Mouse (Mus musculus): ENCODE data around the gene Lztfl1. TPM values are rescaled to one million over a fixed set of nuclear protein-coding genes. Genes with fewer than 3 reads are reported as not detected.
"Not testable (repeated sequence)": the region's sequence is repeated elsewhere in the genome, so short reads cannot be mapped to it uniquely, and the experiment has no call there.

Gene Lztfl1
- polyA plus RNA-seq, 1 experiment from 2014 or later, result 48.4 TPM

GRCm38 (mm10) chr9:123678327-123679105, 39.0 kb downstream of the Lztfl1 start, which contains the start of the genes Ccr9 and Slc6a20a:
TSS of gene Ccr9 (plus strand) at chr9:123678439.
TSS of gene Slc6a20a (minus strand) at chr9:123678885.
- H3K27ac ChIP-seq, result no peak within 1 kb of the TSS
- peak within 1 kb of the TSS; percentile 45 for H3K4me3 ChIP-seq (replicated peaks)
- H3K36me3 ChIP-seq, result no peaks in the 10 kb centered on the region
- peak within 1 kb of the TSS; percentile 76 for H3K4me2 ChIP-seq
- under 1% methylated on average over 73 of the region's 73 CpGs for WGBS
- peak; percentile 88 for ATAC-seq (ENCODE audit: insufficient read depth, low FRiP score, low read depth)
- no peaks in the 10 kb centered on the region for H3K9me3 ChIP-seq
- peak within 1 kb of the TSS; percentile 6; the same call in 1 of the 2 replicates for H3K9ac ChIP-seq
- peaks cover 28% of the 10 kb centered on the region for H3K27me3 ChIP-seq (replicated peaks)
- peaks cover 8% of the 10 kb centered on the region for H3K4me1 ChIP-seq

- H3K9me3 ChIP-seq, result no peaks in the 10 kb centered on the region
- H3K27me3 ChIP-seq (replicated peaks), result no peaks in the 10 kb centered on the region
- H3K4me2 ChIP-seq, result no peak overlapping the region
- no peak overlapping the region for H3K27ac ChIP-seq
- H3K4me1 ChIP-seq, result no peaks in the 10 kb centered on the region
- ATAC-seq (ENCODE audit: insufficient read depth, low FRiP score, low read depth), result no peak
- no peaks in the 10 kb centered on the region for H3K36me3 ChIP-seq
- 50% methylated on average over 5 of the region's 5 CpGs for WGBS
- H3K4me3 ChIP-seq (replicated peaks), result no peak overlapping the region
- no peak overlapping the region for H3K9ac ChIP-seq
Observed at GRCm38 (mm10) chr9:123665645-123666044, 51.9 kb downstream of the Lztfl1 start.

GRCm38 (mm10) chr9:123659986-123660676, 57.4 kb downstream of the Lztfl1 start:
- not testable (repeated sequence) for H3K9me3 ChIP-seq; H3K4me2 ChIP-seq; H3K4me1 ChIP-seq; H3K27me3 ChIP-seq (replicated peaks); H3K36me3 ChIP-seq; H3K9ac ChIP-seq; H3K4me3 ChIP-seq (replicated peaks); ATAC-seq (ENCODE audit: insufficient read depth, low FRiP score, low read depth); H3K27ac ChIP-seq
- 81% methylated on average over 18 of the region's 18 CpGs for WGBS

- Histone ChIP-seq H3K27me3 (replicated peaks) (no peaks in the 10 kb centered on the region), H3K9ac (no peak overlapping the region), H3K4me1 (no peaks in the 10 kb centered on the region), H3K4me3 (replicated peaks) (no peak overlapping the region), H3K27ac (no peak overlapping the region), H3K9me3 (no peaks in the 10 kb centered on the region), H3K4me2 (no peak overlapping the region), H3K36me3 (no peaks in the 10 kb centered on the region)
- no peak for ATAC-seq (ENCODE audit: insufficient read depth, low FRiP score, low read depth)
Observed at GRCm38 (mm10) chr9:123658981-123659380, 58.5 kb downstream of the Lztfl1 start.

- Histone ChIP-seq H3K9ac (no peak overlapping the region), H3K9me3 (no peaks in the 10 kb centered on the region), H3K4me3 (replicated peaks) (no peak overlapping the region), H3K36me3 (no peaks in the 10 kb centered on the region), H3K4me2 (no peak overlapping the region), H3K27ac (no peak overlapping the region), H3K27me3 (replicated peaks) (no peaks in the 10 kb centered on the region), H3K4me1 (no peaks in the 10 kb centered on the region)
- ATAC-seq (ENCODE audit: insufficient read depth, low FRiP score, low read depth), result no peak
- 83% methylated on average over 3 of the region's 3 CpGs for WGBS
Observed at GRCm38 (mm10) chr9:123657457-123657856, 60.0 kb downstream of the Lztfl1 start.

- Histone ChIP-seq H3K4me3 (replicated peaks) (no peak overlapping the region), H3K4me2 (no peak overlapping the region), H3K9me3 (no peaks in the 10 kb centered on the region), H3K4me1 (no peaks in the 10 kb centered on the region), H3K36me3 (no peaks in the 10 kb centered on the region), H3K9ac (no peak overlapping the region), H3K27me3 (replicated peaks) (no peaks in the 10 kb centered on the region), H3K27ac (no peak overlapping the region)
- peak; percentile 78 for ATAC-seq (ENCODE audit: insufficient read depth, low FRiP score, low read depth)
- WGBS, result 43% methylated on average over 4 of the region's 4 CpGs
Observed at GRCm38 (mm10) chr9:123651369-123651768, 66.1 kb downstream of the Lztfl1 start.

GRCm38 (mm10) chr9:123649785-123650511, 67.5 kb downstream of the Lztfl1 start:
- Histone ChIP-seq H3K9me3 (no peaks in the 10 kb centered on the region), H3K4me3 (replicated peaks) (no peak overlapping the region), H3K27me3 (replicated peaks) (no peaks in the 10 kb centered on the region), H3K4me1 (no peaks in the 10 kb centered on the region), H3K4me2 (no peak overlapping the region), H3K36me3 (no peaks in the 10 kb centered on the region), H3K27ac (no peak overlapping the region), H3K9ac (no peak overlapping the region)
- ATAC-seq (ENCODE audit: insufficient read depth, low FRiP score, low read depth), result no peak
- 79% methylated on average over 2 of the region's 2 CpGs for WGBS

Other genes starting within 250 kb of the Lztfl1 start
- gene Limd1, start 239.0 kb downstream of the Lztfl1 start, polyA plus RNA-seq (2015; fragmentation: Nextera tagmentation; extraction: Ambion mirVana), result 46.1 and 49.9 TPM in 2 replicates
- gene Sacm1l, start 187.9 kb downstream of the Lztfl1 start, polyA plus RNA-seq (2015; fragmentation: Nextera tagmentation; extraction: Ambion mirVana), result 52.3 and 56.5 TPM in 2 replicates
- gene Slc6a20b, start 85.1 kb downstream of the Lztfl1 start, polyA plus RNA-seq (2015; fragmentation: Nextera tagmentation; extraction: Ambion mirVana), result 0.28 and 0.30 TPM in 2 replicates
- gene Ccr9, start 39.3 kb downstream of the Lztfl1 start, polyA plus RNA-seq (2015; fragmentation: Nextera tagmentation; extraction: Ambion mirVana), result 0.34 and 0.41 TPM in 2 replicates
- gene Slc6a20a, start 38.8 kb downstream of the Lztfl1 start, polyA plus RNA-seq (2015; fragmentation: Nextera tagmentation; extraction: Ambion mirVana), result 3.8 and 4.9 TPM in 2 replicates
- 0.88 and 1.1 TPM in 2 replicates for gene Cxcr6, start 88.8 kb upstream of the Lztfl1 start, polyA plus RNA-seq (2015; fragmentation: Nextera tagmentation; extraction: Ambion mirVana)
- 15.6 and 16.3 TPM in 2 replicates for gene Fyco1, start 134.2 kb upstream of the Lztfl1 start, polyA plus RNA-seq (2015; fragmentation: Nextera tagmentation; extraction: Ambion mirVana)
- not detected in 2 replicates for gene Xcr1, start 144.3 kb upstream of the Lztfl1 start, polyA plus RNA-seq (2015; fragmentation: Nextera tagmentation; extraction: Ambion mirVana)